Mouse (Mus musculus) heart, adult 18-20 months (tissue): ENCODE measurements around the gene Nos3. TPM values are rescaled to one million over a fixed set of nuclear protein-coding genes. Genes with fewer than 3 reads are reported as not detected.
A peak's percentile ranks its signal among the peaks of the same experiment; 100 is the strongest.

ENCODE experiments used
- DNase-seq, 2 experiments: peaks; one replicate each; pipeline ENCODE4 v3.0.0; 2021 to 2022; ENCODE audit warnings: mixed read lengths in 1 of 2
- total RNA-seq, 2 experiments: library from RNA; stranded (reverse); gene quantifications; 2 replicates each; pipeline ENCODE4 v1.2.3; 2021

The Nos3 gene
- total RNA-seq, 2 experiments from 2014 or later = 21.8 to 22.6 TPM

GRCm38 (mm10) chr5:24426556-24427284, 62.1 kb downstream of the Nos3 start:
- DNase-seq = no peak

GRCm38 (mm10) chr5:24427285-24427633, 62.6 kb downstream of the Nos3 start:
- no peak for DNase-seq

GRCm38 (mm10) chr5:24427981-24428402, 63.4 kb downstream of the Nos3 start:
- DNase-seq = no peak

- no peak for DNase-seq
These were observed 64.0 kb downstream of the Nos3 start for GRCm38 (mm10) chr5:24428596-24428995.

- peak in 1 of 2 experiments; percentile 23 for DNase-seq
These were observed 69.4 kb downstream of the Nos3 start for GRCm38 (mm10) chr5:24433993-24434392.

Other genes starting within 250 kb of the Nos3 start
- gene Nupl2, start 199.8 kb upstream of the Nos3 start, total RNA-seq = 1 to 10 TPM; 6.9 to 7.0 TPM
- gene Kcnh2, start 13.2 kb upstream of the Nos3 start, total RNA-seq = 10 to 100 TPM; 52.6 to 61.1 TPM
- 1 to 10 TPM in 1 of 2 experiments, under 1 TPM in 1; 0.75 to 1.4 TPM for gene Atg9b, start 27.3 kb downstream of the Nos3 start, total RNA-seq
- 10 to 100 TPM; 87.2 to 90.7 TPM for gene Abcb8, start 28.9 kb downstream of the Nos3 start, total RNA-seq
- not detected for gene Asic3, start 48.6 kb downstream of the Nos3 start, total RNA-seq
- gene Cdk5, start 58.7 kb downstream of the Nos3 start, total RNA-seq = 10 to 100 TPM; 19.3 to 23.0 TPM
- 10 to 100 TPM; 25.5 to 30.3 TPM for gene Slc4a2, start 59.0 kb downstream of the Nos3 start, total RNA-seq
- 100 to 1,000 TPM; 288 to 330 TPM for gene Fastk, start 80.5 kb downstream of the Nos3 start, total RNA-seq
- gene Tmub1, start 83.0 kb downstream of the Nos3 start, total RNA-seq = 10 to 100 TPM; 10.7 to 10.8 TPM
- gene Agap3, start 87.4 kb downstream of the Nos3 start, total RNA-seq = 10 to 100 TPM; 89.1 to 98.9 TPM
- gene Gbx1, start 162.4 kb downstream of the Nos3 start, total RNA-seq = not detected
- gene Asb10, start 176.2 kb downstream of the Nos3 start, total RNA-seq = 10 to 100 TPM; 83.7 to 90.6 TPM
- not detected for gene 4931409K22Rik, start 192.0 kb downstream of the Nos3 start, total RNA-seq
- gene Abcf2, start 212.7 kb downstream of the Nos3 start, total RNA-seq = 10 to 100 TPM; 53.5 to 54.9 TPM
- gene Chpf2, start 221.9 kb downstream of the Nos3 start, total RNA-seq = 1 to 10 TPM; 5.8 to 6.9 TPM